Mouse (Mus musculus) ES-Bruce4 (cell line): Measurements from ENCODE around the gene Bmp3. TPM values are rescaled to one million over a fixed set of nuclear protein-coding genes. Genes with fewer than 3 reads are reported as not detected.

Source experiments
- H3K27ac ChIP-seq: 2 replicates; pipeline ENCODE4 v1.5.1; 2012; ENCODE audit warnings: low read length, inconsistent platforms; ENCODE audit not compliant: insufficient read depth
- H3K27me3 ChIP-seq: 2 replicates; pipeline ENCODE4 v1.6.1; 2012; ENCODE audit warnings: mild to moderate bottlenecking, low read length, inconsistent platforms; ENCODE audit not compliant: control insufficient read depth, poor library complexity, insufficient read depth, severe bottlenecking
- H3K36me3 ChIP-seq: 2 replicates; pipeline ENCODE4 v1.6.1; 2012; ENCODE audit warnings: inconsistent platforms, mild to moderate bottlenecking, low read length, moderate library complexity; ENCODE audit not compliant: control insufficient read depth, poor library complexity, insufficient read depth, severe bottlenecking
- H3K4me1 ChIP-seq: one replicate; pipeline ENCODE4 v1.8.1; 2011; ENCODE audit warnings: low read length; ENCODE audit not compliant: control insufficient read depth, insufficient read depth
- H3K4me3 ChIP-seq: 2 replicates; pipeline ENCODE4 v1.5.1; 2011; ENCODE audit warnings: low read depth, mild to moderate bottlenecking, low read length
- H3K9ac ChIP-seq: 2 replicates; pipeline ENCODE4 v1.6.1; 2012; ENCODE audit warnings: low read depth, mild to moderate bottlenecking, inconsistent platforms; ENCODE audit not compliant: poor library complexity, severe bottlenecking
- H3K9me3 ChIP-seq: replicated peaks from 2 replicates; pipeline ENCODE4 v1.6.1; 2012; ENCODE audit warnings: mild to moderate bottlenecking, low read length, inconsistent platforms; ENCODE audit not compliant: control insufficient read depth, poor library complexity, insufficient read depth, severe bottlenecking
- CTCF ChIP-seq: IDR thresholded peaks from one replicate; pipeline ENCODE4 v1.8.1; 2011; ENCODE audit warnings: low read depth, low read length
- EP300 ChIP-seq: IDR thresholded peaks from 2 replicates; pipeline ENCODE4 v1.6.1; 2011; ENCODE audit warnings: low read depth, low read length; ENCODE audit not compliant: insufficient read depth
- POLR2A ChIP-seq: IDR thresholded peaks from one replicate; pipeline ENCODE4 v1.8.1; 2011; ENCODE audit warnings: low read length; ENCODE audit not compliant: insufficient read depth
- polyA plus RNA-seq: library from polyadenylated mRNA; stranded (reverse); fragments of >200 nt; gene quantifications from 2 replicates; pipeline ENCODE4 v1.2.4, GENCODE M21; 2011; ENCODE audit warnings: low read depth; ENCODE audit not compliant: missing spikeins, insufficient read depth, insufficient read length

The Bmp3 gene
- polyA plus RNA-seq, 1 experiment = 0.66 TPM

- H3K4me1 ChIP-seq = no peaks in the 10 kb centered on the region
- H3K4me3 ChIP-seq = no peak overlapping the region
- H3K9ac ChIP-seq = no peak overlapping the region
- H3K9me3 ChIP-seq = no peaks in the 10 kb centered on the region
- no peaks in the 10 kb centered on the region for H3K36me3 ChIP-seq
- H3K27me3 ChIP-seq = no peaks in the 10 kb centered on the region
- TF ChIP-seq CTCF (no peak), POLR2A (no peak), EP300 (no peak)
- H3K27ac ChIP-seq = no peak overlapping the region
Observed at GRCm38 (mm10) chr5:98890544-98891050, 36.4 kb downstream of the Bmp3 start.

GRCm38 (mm10) chr5:98894281-98894680, 40.1 kb downstream of the Bmp3 start:
- Histone ChIP-seq H3K9me3 (no peaks in the 10 kb centered on the region), H3K4me1 (no peaks in the 10 kb centered on the region), H3K27ac (no peak overlapping the region), H3K27me3 (no peaks in the 10 kb centered on the region), H3K36me3 (no peaks in the 10 kb centered on the region), H3K4me3 (no peak overlapping the region), H3K9ac (no peak overlapping the region)
- TF ChIP-seq EP300 (no peak), CTCF (no peak), POLR2A (no peak)

GRCm38 (mm10) chr5:98897946-98898345, 43.7 kb downstream of the Bmp3 start:
- H3K4me3 ChIP-seq = no peak overlapping the region
- TF ChIP-seq CTCF (no peak), POLR2A (no peak), EP300 (no peak)
- H3K36me3 ChIP-seq = no peaks in the 10 kb centered on the region
- no peaks in the 10 kb centered on the region for H3K27me3 ChIP-seq
- H3K4me1 ChIP-seq = no peaks in the 10 kb centered on the region
- no peak overlapping the region for H3K9ac ChIP-seq
- no peak overlapping the region for H3K27ac ChIP-seq
- no peaks in the 10 kb centered on the region for H3K9me3 ChIP-seq

GRCm38 (mm10) chr5:98900926-98901325, 46.7 kb downstream of the Bmp3 start:
- H3K4me1 ChIP-seq = no peaks in the 10 kb centered on the region
- H3K4me3 ChIP-seq = no peak overlapping the region
- no peaks in the 10 kb centered on the region for H3K36me3 ChIP-seq
- TF ChIP-seq EP300 = no peak
- TF ChIP-seq CTCF = no peak
- no peak for TF ChIP-seq POLR2A
- no peak overlapping the region for H3K27ac ChIP-seq
- no peaks in the 10 kb centered on the region for H3K9me3 ChIP-seq
- no peak overlapping the region for H3K9ac ChIP-seq
- no peaks in the 10 kb centered on the region for H3K27me3 ChIP-seq

GRCm38 (mm10) chr5:98902339-98902738, 48.1 kb downstream of the Bmp3 start:
- Histone ChIP-seq H3K4me1 (no peaks in the 10 kb centered on the region), H3K9ac (no peak overlapping the region), H3K27ac (no peak overlapping the region), H3K27me3 (no peaks in the 10 kb centered on the region), H3K9me3 (no peaks in the 10 kb centered on the region), H3K36me3 (no peaks in the 10 kb centered on the region), H3K4me3 (no peak overlapping the region)
- TF ChIP-seq POLR2A (no peak), EP300 (no peak), CTCF (no peak)

GRCm38 (mm10) chr5:98918716-98919115, 64.5 kb downstream of the Bmp3 start:
- Histone ChIP-seq H3K9me3 (peaks cover 9% of the 10 kb centered on the region), H3K36me3 (no peaks in the 10 kb centered on the region), H3K4me3 (no peak overlapping the region), H3K27ac (no peak overlapping the region), H3K4me1 (peaks cover 2% of the 10 kb centered on the region), H3K27me3 (no peaks in the 10 kb centered on the region), H3K9ac (no peak overlapping the region)
- TF ChIP-seq CTCF (no peak), EP300 (no peak), POLR2A (no peak)
